Mouse (Mus musculus): ENCODE results near the gene Stard9. TPM values are rescaled to one million over a fixed set of nuclear protein-coding genes. Genes with fewer than 3 reads are reported as not detected.
A peak's percentile ranks its signal among the peaks of the same experiment; 100 is the strongest.

The Stard9 gene
- total and polyA plus RNA-seq, 3 experiments, result 0.50 to 1.1 TPM; not detected in 1

DNA sequence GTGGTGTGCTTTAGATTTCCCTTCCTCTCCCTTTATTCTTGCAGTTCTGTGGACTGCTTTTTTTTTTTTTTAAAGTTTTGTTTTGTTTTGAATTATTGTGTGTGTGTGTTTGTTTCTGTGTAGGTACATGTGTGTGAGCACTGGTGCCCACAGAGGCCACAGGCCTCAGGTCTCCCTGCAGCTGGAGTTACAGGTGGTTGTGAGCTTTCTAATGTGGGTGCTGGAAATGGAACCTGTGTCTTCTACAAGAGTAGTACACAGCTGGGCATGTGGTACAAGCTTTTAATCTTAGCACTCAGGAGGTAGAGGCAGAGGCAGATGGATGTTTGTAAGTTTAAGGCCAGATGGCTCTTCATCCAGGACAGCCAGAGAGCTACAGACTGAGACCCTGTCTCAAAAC is 78.1 kb downstream of the Stard9 start:
- H3K9me3 ChIP-seq (replicated peaks; ENCODE audit: insufficient read depth, low read length), result no peaks in the 10 kb centered on the region
- no peak for TF ChIP-seq KAT2A (conservative IDR thresholded peaks at IDR 0.05; ENCODE audit: low read depth, low read length)
- no peak for TF ChIP-seq MXI1 (IDR thresholded peaks at IDR 0.05; ENCODE audit: low read depth, low read length)
- no peak for TF ChIP-seq SIN3A (IDR thresholded peaks at IDR 0.05; ENCODE audit: low read length)
- no peak for TF ChIP-seq GATA1 (IDR thresholded peaks at IDR 0.05; ENCODE audit: low read depth, low read length)
- no peak for TF ChIP-seq MYC (IDR thresholded peaks at IDR 0.05; ENCODE audit: low read depth, low read length)
- no peak for TF ChIP-seq TCF12 (IDR thresholded peaks at IDR 0.05; ENCODE audit: low read depth, low read length)
- TF ChIP-seq ELF1 (IDR thresholded peaks at IDR 0.05; ENCODE audit: low read depth, low read length), result no peak
- no peak for TF ChIP-seq BHLHE40 (IDR thresholded peaks at IDR 0.05; ENCODE audit: borderline replicate concordance, low read depth, low read length)
- TF ChIP-seq POLR2AphosphoS5 (IDR thresholded peaks at IDR 0.05; ENCODE audit: borderline replicate concordance, low read depth, low read length), result no peak
- no peak for TF ChIP-seq JUND (IDR thresholded peaks at IDR 0.05; ENCODE audit: low read depth, low read length)
- no peak for TF ChIP-seq CTCF (IDR thresholded peaks at IDR 0.05 in 2 of 3, conservative IDR thresholded peaks at IDR 0.05 in 1 of 3; ENCODE audit: control insufficient read depth in 1 of 3, insufficient read depth in 1 of 3, low read depth in 2 of 3, low read length in 3 of 3, poor library complexity in 1 of 3, severe bottlenecking in 1 of 3)
- no peak for TF ChIP-seq USF1 (IDR thresholded peaks at IDR 0.05; ENCODE audit: low read depth, low read length)
- no peak for TF ChIP-seq ETS1 (IDR thresholded peaks at IDR 0.05; ENCODE audit: low read depth, low read length)
- no peak for TF ChIP-seq ZKSCAN1 (IDR thresholded peaks at IDR 0.05; ENCODE audit: low read depth, low read length)
- TF ChIP-seq GABPA (IDR thresholded peaks at IDR 0.05; ENCODE audit: low read depth, low read length), result no peak
- TF ChIP-seq SMC3 (IDR thresholded peaks at IDR 0.05; ENCODE audit: low read depth, low read length), result no peak
- no peak for TF ChIP-seq HCFC1 (IDR thresholded peaks at IDR 0.05; ENCODE audit: low read depth, low read length)
- TF ChIP-seq ZC3H11A (IDR thresholded peaks at IDR 0.05; ENCODE audit: low read depth, low read length), result no peak
- TF ChIP-seq ZNF384 (IDR thresholded peaks at IDR 0.05; ENCODE audit: low read depth, low read length), result no peak
- H3K27ac ChIP-seq (ENCODE audit: control insufficient read depth, low read depth, low read length), result no peak overlapping the region
- peaks cover 14 to 17% of the 10 kb centered on the region in 2 experiments for H3K4me1 ChIP-seq (ENCODE audit: control insufficient read depth in 1 of 2, insufficient read depth in 2 of 2, low read length in 2 of 2)
- H3K4me3 ChIP-seq (ENCODE audit: control insufficient read depth in 1 of 2, insufficient read depth in 1 of 2, low read depth in 2 of 2, low read length in 2 of 2), result no peak overlapping the region
- H3K9ac ChIP-seq (ENCODE audit: control insufficient read depth, low read depth, low read length, poor library complexity, severe bottlenecking), result no peak overlapping the region
- H3K79me2 ChIP-seq (ENCODE audit: control insufficient read depth, insufficient read depth, low read length, poor library complexity), result no peaks in the 10 kb centered on the region
- no peak for DNase-seq (ENCODE audit: low read depth, low spot score)
- no peaks in the 10 kb centered on the region for H3K27me3 ChIP-seq (ENCODE audit: control insufficient read depth in 1 of 2, insufficient read depth in 2 of 2, low read length in 2 of 2)
- peaks cover 0 to 17% of the 10 kb centered on the region in 2 experiments; a peak in 2 of 4 replicates for H3K36me3 ChIP-seq (ENCODE audit: control insufficient read depth in 1 of 2, insufficient read depth in 2 of 2, low read length in 2 of 2)

DNA sequence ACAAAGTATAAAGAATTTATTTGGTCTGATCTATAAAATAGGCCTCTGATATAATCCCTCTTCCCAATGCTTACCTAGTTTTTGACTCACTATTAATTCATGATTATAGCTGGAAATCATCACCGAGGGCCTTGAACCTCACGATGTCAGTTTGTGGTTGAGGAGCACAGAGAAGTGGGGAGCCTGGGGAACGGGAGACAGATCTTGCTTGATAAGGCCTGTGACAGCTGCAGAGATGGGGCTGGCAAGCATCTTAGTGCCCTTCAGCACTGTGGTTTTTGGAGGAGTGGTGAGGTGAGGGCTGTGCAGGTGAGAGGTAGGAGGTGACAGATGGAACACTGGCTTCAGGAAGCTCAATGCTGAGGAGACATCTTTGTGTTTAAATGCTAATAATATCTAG is 81.2 kb downstream of the Stard9 start:
- DNase-seq (ENCODE audit: low read depth, low spot score), result peak; percentile 66
- peaks cover 0 to 22% of the 10 kb centered on the region in 2 experiments; a peak in 2 of 4 replicates for H3K36me3 ChIP-seq (ENCODE audit: control insufficient read depth in 1 of 2, insufficient read depth in 2 of 2, low read length in 2 of 2)
- TF ChIP-seq RCOR1 (IDR thresholded peaks at IDR 0.05; ENCODE audit: low read depth, low read length), result peak; percentile 56; the same call in 1 of the 2 replicates
- TF ChIP-seq ZMIZ1 (IDR thresholded peaks at IDR 0.05; ENCODE audit: low read depth, low read length), result no peak
- TF ChIP-seq ETS1 (IDR thresholded peaks at IDR 0.05; ENCODE audit: low read depth, low read length), result peak; percentile 74
- TF ChIP-seq BHLHE40 (IDR thresholded peaks at IDR 0.05; ENCODE audit: borderline replicate concordance, low read depth, low read length), result peak; percentile 21; the same call in 1 of the 2 replicates
- peak; percentile 70 for TF ChIP-seq GATA1 (IDR thresholded peaks at IDR 0.05; ENCODE audit: low read depth, low read length)
- no peak for TF ChIP-seq HCFC1 (IDR thresholded peaks at IDR 0.05; ENCODE audit: low read depth, low read length)
- no peak for TF ChIP-seq TAL1 (IDR thresholded peaks at IDR 0.05; ENCODE audit: low read length)
- no peak for TF ChIP-seq RAD21 (IDR thresholded peaks at IDR 0.05; ENCODE audit: low read depth, low read length)
- no peak for TF ChIP-seq MEF2A (IDR thresholded peaks at IDR 0.05; ENCODE audit: extremely low read depth, insufficient replicate concordance, low read depth, low read length, poor library complexity, severe bottlenecking)
- TF ChIP-seq TBP (IDR thresholded peaks at IDR 0.05; ENCODE audit: low read depth, low read length), result no peak
- no peak for TF ChIP-seq USF1 (IDR thresholded peaks at IDR 0.05; ENCODE audit: low read depth, low read length)
- TF ChIP-seq NELFE (IDR thresholded peaks at IDR 0.05; ENCODE audit: low read depth, low read length), result no peak
- no peak for TF ChIP-seq MAZ (IDR thresholded peaks at IDR 0.05; ENCODE audit: low read depth, low read length)
- 0 out of 2 replicates have a peak, but pooled peaks have one; percentile 21 for TF ChIP-seq MAFK (IDR thresholded peaks at IDR 0.05; ENCODE audit: borderline replicate concordance, low read depth, low read length)
- no peak for TF ChIP-seq MYC (IDR thresholded peaks at IDR 0.05; ENCODE audit: low read depth, low read length)
- no peak for TF ChIP-seq POLR2A (IDR thresholded peaks at IDR 0.05; ENCODE audit: control insufficient read depth in 1 of 2, insufficient read depth in 1 of 2, low read depth in 1 of 2, low read length in 2 of 2, poor library complexity in 1 of 2)
- TF ChIP-seq CTCF (IDR thresholded peaks at IDR 0.05 in 2 of 3, conservative IDR thresholded peaks at IDR 0.05 in 1 of 3; ENCODE audit: control insufficient read depth in 1 of 3, insufficient read depth in 1 of 3, low read depth in 2 of 3, low read length in 3 of 3, poor library complexity in 1 of 3, severe bottlenecking in 1 of 3), result no peak
- 0 out of 2 replicates have a peak, but pooled peaks have one; percentile 14 for TF ChIP-seq POLR2AphosphoS2 (IDR thresholded peaks at IDR 0.05; ENCODE audit: low read length)
- TF ChIP-seq POLR2AphosphoS5 (IDR thresholded peaks at IDR 0.05; ENCODE audit: borderline replicate concordance, low read depth, low read length), result no peak
- peak; percentile 70 to 79 for TF ChIP-seq EP300 (IDR thresholded peaks at IDR 0.05; ENCODE audit: low read depth in 1 of 2, low read length in 2 of 2)

More for the DNA sequence above, 81.2 kb downstream of the Stard9 start:
- Histone ChIP-seq H3K4me3 (ENCODE audit: control insufficient read depth in 1 of 2, insufficient read depth in 1 of 2, low read depth in 2 of 2, low read length in 2 of 2) (no peak overlapping the region), H3K4me1 (ENCODE audit: control insufficient read depth in 1 of 2, insufficient read depth in 2 of 2, low read length in 2 of 2) (peaks cover 14 to 20% of the 10 kb centered on the region in 2 experiments), H3K9me3 (replicated peaks; ENCODE audit: insufficient read depth, low read length) (no peaks in the 10 kb centered on the region), H3K27me3 (ENCODE audit: control insufficient read depth in 1 of 2, insufficient read depth in 2 of 2, low read length in 2 of 2) (no peaks in the 10 kb centered on the region), H3K79me2 (ENCODE audit: control insufficient read depth, insufficient read depth, low read length, poor library complexity) (no peaks in the 10 kb centered on the region), H3K27ac (ENCODE audit: control insufficient read depth, low read depth, low read length) (no peak overlapping the region), H3K9ac (ENCODE audit: control insufficient read depth, low read depth, low read length, poor library complexity, severe bottlenecking) (no peak overlapping the region)
